Mouse (Mus musculus): ENCODE results near the gene Lmnb2. TPM values are rescaled to one million over a fixed set of nuclear protein-coding genes. Genes with fewer than 3 reads are reported as not detected.

Gene Lmnb2
- total and polyA plus RNA-seq, 3 experiments, result 3.6 to 5.4 (median 5.4) TPM

GRCm38 (mm10) chr10:80911354-80911753, 6.7 kb downstream of the Lmnb2 start:
- 89% methylated on average over 4 of the region's 4 CpGs for WGBS
- Histone ChIP-seq H3K36me3 (ENCODE audit: control insufficient read depth, insufficient read depth, low read length) (no peaks in the 10 kb centered on the region), H3K4me3 (no peak overlapping the region), H3K27me3 (ENCODE audit: control insufficient read depth, insufficient read depth, low read length) (no peaks in the 10 kb centered on the region), H3K27ac (no peak overlapping the region), H3K4me1 (ENCODE audit: control insufficient read depth, insufficient read depth, low read length) (no peaks in the 10 kb centered on the region), H3K9ac (ENCODE audit: low read depth, low read length) (no peak overlapping the region), H3K79me2 (replicated peaks; ENCODE audit: control insufficient read depth, insufficient read depth, low read length) (no peaks in the 10 kb centered on the region)
- DNase-seq, result no peak
- intact Hi-C loops (cut with DNase I), result no loop called here
- TF ChIP-seq EP300 (IDR thresholded peaks at IDR 0.05; ENCODE audit: insufficient read depth, low read depth, low read length) (no peak), CTCF (IDR thresholded peaks at IDR 0.05) (no peak), POLR2A (IDR thresholded peaks at IDR 0.05; ENCODE audit: insufficient read depth, low read depth, low read length) (no peak)

DNA sequence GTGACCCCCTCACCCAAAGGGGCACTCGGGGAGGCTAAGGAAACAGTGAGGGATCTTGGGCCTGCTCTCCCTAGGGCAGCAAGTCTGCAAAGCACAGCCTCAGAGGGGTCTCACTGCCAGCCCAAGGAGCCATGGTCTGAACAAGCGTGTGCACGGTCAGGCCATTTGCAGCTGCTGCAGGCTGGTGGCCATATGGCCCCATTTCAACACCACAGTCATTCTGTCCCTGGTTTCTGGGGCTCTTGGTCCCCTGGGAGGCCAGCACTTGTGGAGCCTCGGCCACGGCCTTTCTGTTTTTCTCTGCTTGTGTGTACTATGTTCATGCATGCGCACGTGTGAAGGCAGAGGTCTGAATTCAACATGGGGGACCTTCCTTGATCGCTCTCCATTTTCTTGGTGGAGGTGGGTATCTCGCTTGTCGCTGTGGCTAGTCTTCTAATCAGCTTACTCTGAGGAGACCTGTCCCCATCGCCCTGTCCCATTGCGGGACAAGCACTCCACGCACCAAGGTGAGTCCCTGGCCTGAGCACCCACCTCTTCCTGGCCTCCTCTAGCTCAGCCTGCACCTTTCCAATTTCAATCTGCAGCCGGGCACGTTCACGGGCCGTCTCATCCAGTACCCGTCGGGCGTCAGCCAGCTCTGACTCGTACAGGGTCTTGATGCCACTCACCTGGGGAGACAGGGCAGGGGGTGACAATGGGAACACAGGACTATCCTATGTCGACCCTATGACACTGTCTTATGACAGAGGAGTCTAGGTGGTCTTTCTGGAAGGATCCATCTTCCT, 8.5 kb downstream of the Lmnb2 start:
- TF ChIP-seq EP300 (IDR thresholded peaks at IDR 0.05; ENCODE audit: insufficient read depth, low read depth, low read length) (no peak), POLR2A (IDR thresholded peaks at IDR 0.05; ENCODE audit: insufficient read depth, low read depth, low read length) (no peak), CTCF (IDR thresholded peaks at IDR 0.05) (no peak)
- Histone ChIP-seq H3K4me1 (ENCODE audit: control insufficient read depth, insufficient read depth, low read length) (no peaks in the 10 kb centered on the region), H3K79me2 (replicated peaks; ENCODE audit: control insufficient read depth, insufficient read depth, low read length) (no peaks in the 10 kb centered on the region), H3K9ac (ENCODE audit: low read depth, low read length) (no peak overlapping the region), H3K36me3 (ENCODE audit: control insufficient read depth, insufficient read depth, low read length) (no peaks in the 10 kb centered on the region), H3K4me3 (no peak overlapping the region), H3K27me3 (ENCODE audit: control insufficient read depth, insufficient read depth, low read length) (no peaks in the 10 kb centered on the region), H3K27ac (no peak overlapping the region)
- no peak for DNase-seq
- 89% methylated on average over 22 of the region's 22 CpGs for WGBS
- intact Hi-C loops (cut with DNase I), result loop anchor here (10.0 kb wide), 1 partner anchor 585 kb away; the partner anchor contains the start of gene Ncln

DNA sequence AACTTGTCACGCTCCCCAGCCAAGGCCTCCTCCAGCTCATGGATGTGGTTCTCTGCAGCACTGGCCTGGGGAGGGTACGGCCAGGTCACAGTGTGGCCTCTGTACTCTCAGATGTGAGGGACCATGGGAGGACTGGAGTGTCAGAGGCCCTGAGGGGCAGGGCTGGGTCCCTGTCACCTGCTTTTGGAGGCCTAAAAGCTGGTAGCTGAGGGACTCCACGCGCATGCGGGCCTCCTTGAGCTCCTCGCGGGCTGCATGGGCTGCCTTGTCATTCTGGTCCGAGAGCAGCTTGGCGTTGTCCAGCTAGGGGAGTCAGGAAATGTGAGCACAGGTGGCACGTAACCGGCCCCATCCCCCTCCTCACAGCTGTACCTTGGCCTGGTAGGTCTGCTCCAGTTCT, 13.3 kb downstream of the Lmnb2 start:
- Histone ChIP-seq H3K4me3 (no peak overlapping the region), H3K9ac (ENCODE audit: low read depth, low read length) (no peak overlapping the region), H3K27ac (no peak overlapping the region), H3K79me2 (replicated peaks; ENCODE audit: control insufficient read depth, insufficient read depth, low read length) (no peaks in the 10 kb centered on the region), H3K36me3 (ENCODE audit: control insufficient read depth, insufficient read depth, low read length) (no peaks in the 10 kb centered on the region), H3K4me1 (ENCODE audit: control insufficient read depth, insufficient read depth, low read length) (peaks cover 6% of the 10 kb centered on the region), H3K27me3 (ENCODE audit: control insufficient read depth, insufficient read depth, low read length) (no peaks in the 10 kb centered on the region)
- TF ChIP-seq CTCF (IDR thresholded peaks at IDR 0.05) (no peak), EP300 (IDR thresholded peaks at IDR 0.05; ENCODE audit: insufficient read depth, low read depth, low read length) (no peak)
- intact Hi-C loops (cut with DNase I), result loop anchor here (10.0 kb wide), 1 partner anchor 590 kb away; the partner anchor contains the start of gene Ncln
- no peak for DNase-seq
- WGBS, result 92% methylated on average over 11 of the region's 11 CpGs

DNA sequence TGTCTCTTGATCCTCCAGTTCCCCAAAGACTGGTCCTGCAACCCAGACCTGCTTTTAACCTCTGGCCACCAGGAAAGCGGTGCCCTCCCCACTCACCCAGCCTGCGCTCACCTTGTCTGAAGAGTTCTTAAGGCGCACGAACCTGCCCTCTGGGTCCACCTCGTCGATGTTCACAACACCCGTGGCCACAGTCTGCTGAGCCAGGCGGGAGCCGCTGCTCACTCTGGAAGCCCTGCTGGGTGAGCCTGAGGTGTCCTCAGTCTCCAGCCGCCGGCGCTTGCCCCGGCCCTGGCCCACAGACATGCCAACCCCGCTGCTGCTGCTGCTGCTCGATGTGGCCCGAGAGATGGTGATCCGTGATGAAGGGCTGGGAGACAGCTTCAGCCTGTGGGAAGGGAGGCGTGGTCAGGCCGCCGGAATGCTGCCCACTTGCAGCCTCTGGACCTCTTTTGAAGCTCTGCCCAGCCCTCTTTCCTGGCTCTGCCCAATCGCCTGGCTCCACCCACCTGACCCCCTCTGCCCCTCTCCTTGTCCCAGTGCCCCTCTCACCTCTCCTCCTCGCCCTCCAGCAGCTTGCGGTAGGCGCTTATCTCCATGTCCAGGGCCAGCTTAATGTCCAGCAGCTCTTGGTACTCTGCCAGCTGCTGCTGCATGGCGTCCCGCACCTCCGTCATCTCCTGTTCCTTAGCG, 13.9 kb downstream of the Lmnb2 start:
- peaks cover 9% of the 10 kb centered on the region for H3K4me1 ChIP-seq (ENCODE audit: control insufficient read depth, insufficient read depth, low read length)
- intact Hi-C loops (cut with DNase I), result loop anchor here (10.0 kb wide), 1 partner anchor 591 kb away; the partner anchor contains the start of gene Ncln
- no peak for DNase-seq
- H3K27me3 ChIP-seq (ENCODE audit: control insufficient read depth, insufficient read depth, low read length), result no peaks in the 10 kb centered on the region
- TF ChIP-seq CTCF (IDR thresholded peaks at IDR 0.05), result no peak
- TF ChIP-seq POLR2A (IDR thresholded peaks at IDR 0.05; ENCODE audit: insufficient read depth, low read depth, low read length), result no peak
- no peak for TF ChIP-seq EP300 (IDR thresholded peaks at IDR 0.05; ENCODE audit: insufficient read depth, low read depth, low read length)
- no peak overlapping the region for H3K9ac ChIP-seq (ENCODE audit: low read depth, low read length)
- H3K79me2 ChIP-seq (replicated peaks; ENCODE audit: control insufficient read depth, insufficient read depth, low read length), result no peaks in the 10 kb centered on the region
- no peak overlapping the region for H3K4me3 ChIP-seq
- 75% methylated on average over 28 of the region's 28 CpGs for WGBS
- no peak overlapping the region for H3K27ac ChIP-seq
- H3K36me3 ChIP-seq (ENCODE audit: control insufficient read depth, insufficient read depth, low read length), result no peaks in the 10 kb centered on the region

DNA sequence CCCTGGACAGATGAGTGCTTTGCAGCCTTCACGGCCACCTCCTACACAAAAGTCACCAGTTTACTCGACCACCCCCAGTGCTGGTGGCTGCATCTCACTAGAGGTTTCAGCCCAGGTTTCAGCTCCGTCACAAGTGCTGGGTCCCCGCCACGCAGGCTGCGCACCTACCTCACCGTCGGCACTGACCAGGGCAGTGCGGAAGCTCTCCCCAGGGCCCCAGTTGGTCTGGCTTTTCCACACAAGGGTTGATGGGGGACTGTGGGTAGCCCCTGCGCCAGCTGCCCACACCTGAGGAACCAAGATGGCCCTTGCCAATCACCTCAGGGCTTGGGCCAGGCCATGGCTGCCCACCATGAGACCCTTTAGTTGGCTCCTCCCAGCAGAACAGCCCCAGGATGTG, 14.8 kb downstream of the Lmnb2 start:
- H3K36me3 ChIP-seq (ENCODE audit: control insufficient read depth, insufficient read depth, low read length), result no peaks in the 10 kb centered on the region
- WGBS, result 91% methylated on average over 10 of the region's 10 CpGs
- no peak overlapping the region for H3K4me3 ChIP-seq
- intact Hi-C loops (cut with DNase I), result loop anchor here (10.0 kb wide), 1 partner anchor 592 kb away; the partner anchor contains the start of gene Ncln
- H3K27me3 ChIP-seq (ENCODE audit: control insufficient read depth, insufficient read depth, low read length), result no peaks in the 10 kb centered on the region
- no peak for DNase-seq
- TF ChIP-seq EP300 (IDR thresholded peaks at IDR 0.05; ENCODE audit: insufficient read depth, low read depth, low read length) (no peak), CTCF (IDR thresholded peaks at IDR 0.05) (no peak), POLR2A (IDR thresholded peaks at IDR 0.05; ENCODE audit: insufficient read depth, low read depth, low read length) (no peak)
- no peak overlapping the region for H3K9ac ChIP-seq (ENCODE audit: low read depth, low read length)
- H3K27ac ChIP-seq, result no peak overlapping the region
- H3K4me1 ChIP-seq (ENCODE audit: control insufficient read depth, insufficient read depth, low read length), result peaks cover 9% of the 10 kb centered on the region
- H3K79me2 ChIP-seq (replicated peaks; ENCODE audit: control insufficient read depth, insufficient read depth, low read length), result no peaks in the 10 kb centered on the region
